10 mouse cellular contexts compared by ENCODE assay signal in genomic region chr6:135368230-135368629, GRCm38 (mm10). TPM values are rescaled to one million over a fixed set of nuclear protein-coding genes. Genes with fewer than 3 reads are reported as not detected.
DNase-seq lines count a peak whose midpoint lies in the region; ATAC-seq and TF ChIP-seq lines count a peak whose summit lies in the region.
"Had no signal": no experiment of that assay in that cellular context is flagged by ENCODE, and none has a peak within 500 bp of the region (broad histone marks: within the 10 kb centered on the region; RNA-seq: fewer than 3 reads in every experiment).

No protein-coding gene starts in this region.

- TF ChIP-seq CTCF in layer of hippocampus, adult 2 months (conservative IDR thresholded peaks at IDR 0.05): no peak

- peak; percentile 42 for DNase-seq in kidney, postnatal 10 days
- no peak for DNase-seq in kidney, adult 8-10 months
- no peak for DNase-seq in thymus, postnatal 4 days
- DNase-seq in layer of hippocampus, adult 8-10 months (ENCODE audit: low spot score in 2 of 2): no peak
- DNase-seq in layer of hippocampus, adult 2 months (ENCODE audit: low spot score in 2 of 2): no peak
- DNase-seq: liver, embryonic 13.5 days had no signal

- WGBS in embryonic facial prominence, embryonic 15.5 days: 52% methylated on average over 6 of the region's 6 CpGs
- WGBS in hindbrain, embryonic 12.5 days: 43% methylated on average over 6 of the region's 6 CpGs
- WGBS in midbrain, embryonic 15.5 days: 50% methylated on average over 6 of the region's 6 CpGs

- no peaks in the 10 kb centered on the region for H3K9me3 ChIP-seq in embryonic facial prominence, embryonic 15.5 days (replicated peaks)
- no peaks in the 10 kb centered on the region for H3K9me3 ChIP-seq in hindbrain, embryonic 12.5 days (replicated peaks)
- no peaks in the 10 kb centered on the region for H3K9me3 ChIP-seq in midbrain, embryonic 15.5 days
- H3K9me3 ChIP-seq: liver, embryonic 13.5 days had no signal

- no peaks in the 10 kb centered on the region for H3K27me3 ChIP-seq in embryonic facial prominence, embryonic 15.5 days
- 0 out of 2 replicates have a peak, but pooled peaks cover 2% of the 10 kb centered on the region for H3K27me3 ChIP-seq in hindbrain, embryonic 12.5 days
- H3K27me3 ChIP-seq in midbrain, embryonic 15.5 days (replicated peaks): no peaks in the 10 kb centered on the region
- H3K27me3 ChIP-seq: liver, embryonic 13.5 days had no signal

- peaks cover 19% of the 10 kb centered on the region for H3K36me3 ChIP-seq in embryonic facial prominence, embryonic 15.5 days
- no peaks in the 10 kb centered on the region for H3K36me3 ChIP-seq in hindbrain, embryonic 12.5 days
- no peaks in the 10 kb centered on the region for H3K36me3 ChIP-seq in midbrain, embryonic 15.5 days (replicated peaks)
- H3K36me3 ChIP-seq: liver, embryonic 13.5 days had no signal

- H3K4me3 ChIP-seq in embryonic facial prominence, embryonic 15.5 days (replicated peaks): no peak overlapping the region
- no peak overlapping the region for H3K4me3 ChIP-seq in hindbrain, embryonic 12.5 days
- no peak overlapping the region for H3K4me3 ChIP-seq in midbrain, embryonic 15.5 days
- H3K4me3 ChIP-seq in layer of hippocampus, adult 2 months: no peak overlapping the region
- H3K4me3 ChIP-seq: liver, embryonic 13.5 days had no signal

- peaks cover 72% of the 10 kb centered on the region for H3K4me1 ChIP-seq in embryonic facial prominence, embryonic 15.5 days
- H3K4me1 ChIP-seq in hindbrain, embryonic 12.5 days: peaks cover 5% of the 10 kb centered on the region
- no peaks in the 10 kb centered on the region; the same call in 1 of the 2 replicates for H3K4me1 ChIP-seq in midbrain, embryonic 15.5 days

- ATAC-seq in embryonic facial prominence, embryonic 15.5 days (ENCODE audit: insufficient number of reproducible peaks, low FRiP score, low TSS enrichment, low read depth): no peak
- peak; percentile 73 for ATAC-seq in hindbrain, embryonic 12.5 days (ENCODE audit: low FRiP score)
- ATAC-seq in midbrain, embryonic 15.5 days (replicated peaks): peak; percentile 64; the same call in 1 of the 2 replicates

- no peak overlapping the region for H3K9ac ChIP-seq in embryonic facial prominence, embryonic 15.5 days
- no peak overlapping the region for H3K9ac ChIP-seq in hindbrain, embryonic 12.5 days
- no peak overlapping the region for H3K9ac ChIP-seq in midbrain, embryonic 15.5 days
- H3K9ac ChIP-seq: liver, embryonic 13.5 days had no signal

- H3K4me2 ChIP-seq in embryonic facial prominence, embryonic 15.5 days (replicated peaks): no peak overlapping the region
- no peak overlapping the region for H3K4me2 ChIP-seq in hindbrain, embryonic 12.5 days (replicated peaks)
- H3K4me2 ChIP-seq in midbrain, embryonic 15.5 days: no peak overlapping the region
- H3K4me2 ChIP-seq: liver, embryonic 13.5 days had no signal

- H3K27ac ChIP-seq in embryonic facial prominence, embryonic 15.5 days (replicated peaks): peak overlapping the region; percentile 85
- no peak overlapping the region for H3K27ac ChIP-seq in hindbrain, embryonic 12.5 days
- H3K27ac ChIP-seq in midbrain, embryonic 15.5 days: 0 out of 2 replicates have a peak overlapping the region, but pooled peaks have one; percentile 2
- no peak overlapping the region for H3K27ac ChIP-seq in layer of hippocampus, adult 2 months
- H3K27ac ChIP-seq: liver, embryonic 13.5 days had no signal

RNA-seq across cellular contexts. Expression of gene Emp1, which starts 5.9 kb away (rescaled TPM):
- 172 and 177 TPM in 2 replicates for polyA plus RNA-seq in embryonic facial prominence, embryonic 15.5 days (2015; fragmentation: Nextera tagmentation; extraction: Ambion mirVana)
- 19.4 and 22.2 TPM in 2 replicates for polyA plus RNA-seq in hindbrain, embryonic 12.5 days (2016; fragmentation: Nextera tagmentation; extraction: Ambion mirVana)
- polyA plus RNA-seq in midbrain, embryonic 15.5 days (2015; fragmentation: Nextera tagmentation; extraction: Ambion mirVana): 7.3 and 7.6 TPM in 2 replicates
- 1 to 10 TPM; 2.1 to 3.5 (median 2.8) TPM for total RNA-seq in layer of hippocampus, adult 8-10 months (2022)
- 1 to 10 TPM; 2.0 to 2.8 TPM for total RNA-seq in layer of hippocampus, adult 2 months (2021)

RNA-seq across cellular contexts. Expression of gene Pbp2, which starts 58.0 kb away (rescaled TPM):
- polyA plus RNA-seq in embryonic facial prominence, embryonic 15.5 days (2015; fragmentation: Nextera tagmentation; extraction: Ambion mirVana): 0.91 and 1.5 TPM in 2 replicates
- 0.18 and 0.22 TPM in 2 replicates for polyA plus RNA-seq in hindbrain, embryonic 12.5 days (2016; fragmentation: Nextera tagmentation; extraction: Ambion mirVana)
- polyA plus RNA-seq in midbrain, embryonic 15.5 days (2015; fragmentation: Nextera tagmentation; extraction: Ambion mirVana): not detected in 2 replicates
- under 1 TPM in 1 of 4 experiments, not detected in 3; 0.25 TPM for total RNA-seq in layer of hippocampus, adult 8-10 months (2022)
- under 1 TPM in 1 of 2 experiments, not detected in 1; 0.27 TPM for total RNA-seq in layer of hippocampus, adult 2 months (2021)
- polyA plus RNA-seq: embryonic facial prominence, embryonic 11.5 days; liver, embryonic 13.5 days had no signal

Comparison
In these comparisons a context has a peak if more than half of its experiments do, and no peak if none do; other contexts are left out.
1. H3K27ac ChIP-seq: peak in embryonic facial prominence, embryonic 15.5 days (single experiment) and midbrain, embryonic 15.5 days (single experiment); none in hindbrain, embryonic 12.5 days (single experiment) and layer of hippocampus, adult 2 months (single experiment).